Mouse (Mus musculus) brain, embryonic 14.5 days (tissue): ENCODE results near the gene Tbc1d5.

Experiments used
- CTCF ChIP-seq: fragments of 200-500 bp; IDR thresholded peaks from 2 replicates; pipeline ENCODE4 v1.5.1; 2012; ENCODE audit warnings: inconsistent platforms, mild to moderate bottlenecking, moderate library complexity, borderline replicate concordance; ENCODE audit not compliant: insufficient read depth, insufficient read length; ENCODE audit errors: extremely low read depth
- POLR2A ChIP-seq: fragments of 200-500 bp; IDR thresholded peaks from 2 replicates; pipeline ENCODE4 v1.6.1; 2012; ENCODE audit warnings: mild to moderate bottlenecking, inconsistent platforms, borderline replicate concordance; ENCODE audit not compliant: poor library complexity, insufficient read depth, insufficient read length, severe bottlenecking; ENCODE audit errors: extremely low read depth

DNA sequence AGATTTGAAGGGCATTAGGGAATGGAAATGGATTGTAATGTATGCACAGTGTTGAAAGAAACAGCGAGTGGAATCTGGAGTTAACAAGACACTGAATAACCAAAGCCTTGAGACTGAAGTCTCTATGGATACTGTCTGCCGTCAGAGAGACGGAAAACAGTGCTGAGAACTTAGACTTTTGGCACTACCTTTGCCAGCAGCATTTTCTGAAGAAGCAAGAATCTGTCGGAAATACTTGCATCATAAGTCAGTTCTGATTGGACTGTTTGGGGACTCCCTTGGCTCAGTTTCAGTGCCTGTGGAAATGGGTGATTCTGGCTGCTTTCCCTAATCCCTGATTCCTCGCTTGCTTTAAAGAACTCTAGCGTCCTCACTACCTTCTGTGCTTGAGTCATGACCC is 375.9 kb downstream of the Tbc1d5 start:
- TF ChIP-seq POLR2A (no peak), CTCF (no peak)
